ENCODE assay signal across 8 mouse cellular contexts in genomic region chrX:47985000-47985619, GRCm38 (mm10). TPM values are rescaled to one million over a fixed set of nuclear protein-coding genes. Genes with fewer than 3 reads are reported as not detected.
A peak's percentile ranks its signal among the peaks of the same experiment; 100 is the strongest.
DNase-seq lines count a peak whose midpoint lies in the region; ATAC-seq and TF ChIP-seq lines count a peak whose summit lies in the region.

No protein-coding gene starts in this region.

- no peaks in the 10 kb centered on the region for H3K9me3 ChIP-seq in limb, embryonic 14.5 days (ENCODE audit: control insufficient read depth, low read length)
- no peaks in the 10 kb centered on the region for H3K9me3 ChIP-seq in midbrain, embryonic 16.5 days (replicated peaks; ENCODE audit: control insufficient read depth, low read length, poor library complexity, severe bottlenecking)
- no peaks in the 10 kb centered on the region for H3K9me3 ChIP-seq in stomach, postnatal 0 days (ENCODE audit: control insufficient read depth, low read length)

- no peak overlapping the region for H3K27ac ChIP-seq in limb, embryonic 14.5 days (replicated peaks; ENCODE audit: low read depth, low read length)
- H3K27ac ChIP-seq in midbrain, embryonic 16.5 days (ENCODE audit: low read length), result no peak overlapping the region
- no peak overlapping the region for H3K27ac ChIP-seq in stomach, postnatal 0 days (replicated peaks)

- peak; percentile 66 for DNase-seq in 416B (ENCODE audit: low read depth)
- DNase-seq in T-cell, adult 2 months (ENCODE audit: low spot score), result peak; percentile 52
- DNase-seq in embryo, embryonic 10.5 days (ENCODE audit: low spot score), result peak; percentile 73
- DNase-seq in heart, adult 18-20 months, result peak; percentile 35 to 72
- peak; percentile 55 for DNase-seq in kidney, adult 18-20 months
- DNase-seq in limb, embryonic 14.5 days (ENCODE audit: low spot score), result peak; percentile 55
- DNase-seq in stomach, postnatal 0 days (ENCODE audit: low spot score), result peak; percentile 49

- no peak for ATAC-seq in limb, embryonic 14.5 days (ENCODE audit: low FRiP score, low read depth)
- peak; percentile 58; the same call in 1 of the 2 replicates for ATAC-seq in midbrain, embryonic 16.5 days
- ATAC-seq in stomach, postnatal 0 days (ENCODE audit: low FRiP score, low TSS enrichment), result no peak

- no peaks in the 10 kb centered on the region for H3K36me3 ChIP-seq in limb, embryonic 14.5 days (ENCODE audit: control insufficient read depth, insufficient read depth, low read length)
- no peaks in the 10 kb centered on the region for H3K36me3 ChIP-seq in midbrain, embryonic 16.5 days (ENCODE audit: control insufficient read depth, insufficient read depth, low read length)
- no peaks in the 10 kb centered on the region for H3K36me3 ChIP-seq in stomach, postnatal 0 days (ENCODE audit: control insufficient read depth, insufficient read depth, low read length)

- TF ChIP-seq EP300 in stomach, postnatal 0 days (optimal IDR thresholded peaks at IDR 0.05), result no peak

- H3K4me2 ChIP-seq in limb, embryonic 14.5 days (replicated peaks; ENCODE audit: low read depth, low read length, severe bottlenecking), result peak overlapping the region; percentile 38; the same call in 1 of the 2 replicates
- peak overlapping the region; percentile 35 for H3K4me2 ChIP-seq in midbrain, embryonic 16.5 days (ENCODE audit: low read length)
- H3K4me2 ChIP-seq in stomach, postnatal 0 days (replicated peaks; ENCODE audit: low read depth), result 0 out of 2 replicates have a peak overlapping the region, but pooled peaks have one; percentile 11

- TF ChIP-seq POLR2A in limb, embryonic 14.5 days (IDR thresholded peaks at IDR 0.05; ENCODE audit: borderline replicate concordance, extremely low read depth, insufficient read depth, insufficient read length), result no peak

- peak; percentile 76 for TF ChIP-seq CTCF in stomach, postnatal 0 days (IDR thresholded peaks at IDR 0.05; ENCODE audit: low read depth)

- no peak overlapping the region for H3K9ac ChIP-seq in limb, embryonic 14.5 days (ENCODE audit: low read depth, low read length, severe bottlenecking)
- H3K9ac ChIP-seq in midbrain, embryonic 16.5 days (ENCODE audit: low read depth, low read length), result no peak overlapping the region
- no peak overlapping the region for H3K9ac ChIP-seq in stomach, postnatal 0 days (ENCODE audit: low read length)

- H3K27me3 ChIP-seq in limb, embryonic 14.5 days (ENCODE audit: control insufficient read depth, insufficient read depth, low read length), result no peaks in the 10 kb centered on the region
- no peaks in the 10 kb centered on the region; the same call in 1 of the 2 replicates for H3K27me3 ChIP-seq in midbrain, embryonic 16.5 days (ENCODE audit: control insufficient read depth, insufficient read depth, low read depth, low read length)
- H3K27me3 ChIP-seq in stomach, postnatal 0 days (ENCODE audit: control insufficient read depth, insufficient read depth, low read length), result no peaks in the 10 kb centered on the region

- 27% methylated on average over 19 of the region's 19 CpGs for WGBS in limb, embryonic 14.5 days
- 24% methylated on average over 19 of the region's 19 CpGs for WGBS in midbrain, embryonic 16.5 days
- 13% methylated on average over 19 of the region's 19 CpGs for WGBS in stomach, postnatal 0 days

- peak overlapping the region; percentile 20 for H3K4me3 ChIP-seq in limb, embryonic 14.5 days (replicated peaks; ENCODE audit: low read length)
- peak overlapping the region; percentile 6; the same call in 1 of the 2 replicates for H3K4me3 ChIP-seq in midbrain, embryonic 16.5 days (ENCODE audit: low read depth, low read length)
- no peak overlapping the region for H3K4me3 ChIP-seq in stomach, postnatal 0 days (ENCODE audit: low read depth, low read length)

- H3K4me1 ChIP-seq in limb, embryonic 14.5 days (ENCODE audit: control insufficient read depth, insufficient read depth, low read length), result no peaks in the 10 kb centered on the region
- no peaks in the 10 kb centered on the region for H3K4me1 ChIP-seq in midbrain, embryonic 16.5 days (ENCODE audit: control insufficient read depth, insufficient read depth, low read length)
- H3K4me1 ChIP-seq in stomach, postnatal 0 days (replicated peaks; ENCODE audit: control insufficient read depth, insufficient read depth), result no peaks in the 10 kb centered on the region

RNA-seq across cellular contexts. Expression of gene Apln, which starts 49.5 kb away (rescaled TPM):
- 10 to 100 TPM in 1 of 2 experiments, 1 to 10 TPM in 1; 4.6 to 15.9 TPM for total RNA-seq in heart, adult 18-20 months (2021)
- polyA plus RNA-seq in limb, embryonic 14.5 days (2012; rRNA removed), result 10.6 and 13.6 TPM in 2 replicates
- polyA plus RNA-seq in limb, embryonic 14.5 days (2014; fragmentation: Nextera tagmentation; extraction: Ambion mirVana), result 7.8 and 8.0 TPM in 2 replicates
- polyA plus RNA-seq in midbrain, embryonic 16.5 days (2015; fragmentation: Nextera tagmentation; extraction: Ambion mirVana), result 4.5 and 4.6 TPM in 2 replicates
- 3.0 and 3.1 TPM in 2 replicates for polyA plus RNA-seq in stomach, postnatal 0 days (2015; fragmentation: Nextera tagmentation; extraction: Ambion mirVana)
